Mouse (Mus musculus) hindbrain, postnatal 0 days (tissue): ENCODE results near the gene Uqcrq. TPM values are rescaled to one million over a fixed set of nuclear protein-coding genes. Genes with fewer than 3 reads are reported as not detected.
A peak's percentile ranks its signal among the peaks of the same experiment; 100 is the strongest.

Experiments used
- ATAC-seq: fragments of 200-750 bp; cut with Nextera tagmentation; 2 replicates; pipeline ENCODE4 v1.8.0; 2017; ENCODE audit warnings: mild to moderate bottlenecking, moderate TSS enrichment, moderate library complexity
- DNase-seq: peaks from one replicate; pipeline ENCODE4 v3.0.0-alpha.2; 2015; ENCODE audit warnings: low spot score
- H3K27ac ChIP-seq: fragments of 300-500 bp; sonication (generic); 2 replicates; pipeline ENCODE4 v1.5.1; 2014; ENCODE audit warnings: mild to moderate bottlenecking
- H3K27me3 ChIP-seq: fragments of 300-500 bp; sonication (generic); 2 replicates; pipeline ENCODE4 v1.6.1; 2014; ENCODE audit warnings: low read length, mixed read lengths; ENCODE audit not compliant: insufficient read depth
- H3K36me3 ChIP-seq: fragments of 300-500 bp; sonication (generic); 2 replicates; pipeline ENCODE4 v1.6.1; 2014; ENCODE audit warnings: low read length, mixed read lengths; ENCODE audit not compliant: insufficient read depth
- H3K4me1 ChIP-seq: fragments of 300-500 bp; sonication (generic); 2 replicates; pipeline ENCODE4 v1.6.1; 2014; ENCODE audit warnings: antibody characterized with exemption, low read length, mixed read lengths; ENCODE audit not compliant: insufficient read depth
- H3K4me2 ChIP-seq: fragments of 300-500 bp; sonication (generic); 2 replicates; pipeline ENCODE4 v1.6.1; 2014; ENCODE audit warnings: low read depth, mild to moderate bottlenecking, low read length, moderate library complexity, mixed read lengths
- H3K4me3 ChIP-seq: fragments of 300-500 bp; sonication (generic); 2 replicates; pipeline ENCODE4 v1.5.1; 2014; ENCODE audit warnings: low read length
- H3K9ac ChIP-seq: fragments of 300-500 bp; sonication (generic); replicated peaks from 2 replicates; pipeline ENCODE4 v1.6.1; 2014; ENCODE audit warnings: mild to moderate bottlenecking, low read length, moderate library complexity, mixed read lengths
- H3K9me3 ChIP-seq: fragments of 300-500 bp; sonication (generic); 2 replicates; pipeline ENCODE4 v1.6.1; 2016; ENCODE audit warnings: low read length, mixed read lengths
- CTCF ChIP-seq: IDR thresholded peaks from 2 replicates; pipeline ENCODE4 v1.5.1; 2016; ENCODE audit warnings: antibody characterized with exemption, control low read depth, low read depth
- WGBS: fragments of 180-500 bp; shearing (Covaris S2); extraction: QIAGEN DNeasy Blood & Tissue Kit; methylation state at CpG from one replicate; pipeline ENCODE4 v1.1.7; 2014; 5-methylcytosine and 5-hydroxymethylcytosine counted together
- polyA plus RNA-seq: library from polyadenylated mRNA; unstranded; fragments of >200 nt; fragmentation: Nextera tagmentation; extraction: Ambion mirVana; gene quantifications from 2 replicates; pipeline ENCODE4 v1.2.1, GENCODE M21; 2015
- total RNA-seq: library from RNA; depleted of rRNA; stranded (reverse); fragments of >200 nt; gene quantifications from 2 replicates; pipeline ENCODE4 v1.2.3, GENCODE M21; 2014; rRNA removed

Gene Uqcrq
- 20.4 and 38.9 TPM in 2 replicates for total RNA-seq
- polyA plus RNA-seq, result 1,041 and 1,049 TPM in 2 replicates

GRCm38 (mm10) chr11:53430670-53431346 is at the start of gene Uqcrq, which contains the start of gene Gdf9:
Gene Uqcrq (minus strand): TSS chr11:53430831.
Gene Gdf9 (plus strand): TSS chr11:53431023.
- Histone ChIP-seq H3K36me3 (peaks cover 16% of the 10 kb centered on the region; the same call in 1 of the 2 replicates), H3K4me1 (peaks cover 11% of the 10 kb centered on the region), H3K4me3 (peak within 1 kb of the TSS; percentile 94), H3K27me3 (no peaks in the 10 kb centered on the region), H3K4me2 (peak within 1 kb of the TSS; percentile 83), H3K9ac (peak within 1 kb of the TSS; percentile 83), H3K27ac (peak within 1 kb of the TSS; percentile 88), H3K9me3 (no peaks in the 10 kb centered on the region)
- under 1% methylated on average over 44 of the region's 44 CpGs for WGBS
- DNase-seq (peak; percentile 100), ATAC-seq (peak; percentile 97)
- no peak; the same call in 1 of the 2 replicates for TF ChIP-seq CTCF

- H3K36me3 ChIP-seq, result no peaks in the 10 kb centered on the region
- H3K27me3 ChIP-seq, result peaks cover 29% of the 10 kb centered on the region
- H3K9me3 ChIP-seq, result no peaks in the 10 kb centered on the region
- H3K4me1 ChIP-seq, result no peaks in the 10 kb centered on the region
- H3K4me2 ChIP-seq, result peak within 1 kb of the TSS; percentile 70
- peak within 1 kb of the TSS; percentile 45; the same call in 1 of the 2 replicates for H3K27ac ChIP-seq
- ATAC-seq, result peak; percentile 73
- 2% methylated on average over 40 of the region's 40 CpGs for WGBS
- TF ChIP-seq CTCF, result peak; percentile 43
- peak; percentile 73 for DNase-seq
- peak within 1 kb of the TSS; percentile 40 for H3K9ac ChIP-seq
- H3K4me3 ChIP-seq, result peak within 1 kb of the TSS; percentile 58
These were observed 49.2 kb upstream of the Uqcrq start, which contains the start of the genes Gm9945 and Sowaha for GRCm38 (mm10) chr11:53479783-53480301. Gene Gm9945 (plus strand): TSS chr11:53480166. Gene Sowaha (minus strand): TSS chr11:53480274.

- no peak for DNase-seq
These were observed 48.6 kb upstream of the Uqcrq start for GRCm38 (mm10) chr11:53479171-53479782.

GRCm38 (mm10) chr11:53478383-53479170 is 47.9 kb upstream of the Uqcrq start:
- H3K9me3 ChIP-seq, result no peaks in the 10 kb centered on the region
- no peaks in the 10 kb centered on the region for H3K4me1 ChIP-seq
- no peaks in the 10 kb centered on the region for H3K36me3 ChIP-seq
- peak overlapping the region; percentile 58 for H3K4me3 ChIP-seq
- no peak overlapping the region for H3K27ac ChIP-seq
- peak overlapping the region; percentile 70 for H3K4me2 ChIP-seq
- H3K9ac ChIP-seq, result peak overlapping the region; percentile 40
- DNase-seq (peak; percentile 47), ATAC-seq (peak; percentile 28)
- WGBS, result 5% methylated on average over 76 of the region's 79 CpGs
- TF ChIP-seq CTCF, result no peak
- peaks cover 29% of the 10 kb centered on the region for H3K27me3 ChIP-seq

More at GRCm38 (mm10) chr11:53479171-53479782, 48.6 kb upstream of the Uqcrq start:
- Histone ChIP-seq H3K4me1 (no peaks in the 10 kb centered on the region), H3K4me2 (peak overlapping the region; percentile 70), H3K4me3 (peak overlapping the region; percentile 58), H3K36me3 (no peaks in the 10 kb centered on the region), H3K27me3 (peaks cover 29% of the 10 kb centered on the region), H3K27ac (peak overlapping the region; percentile 45; the same call in 1 of the 2 replicates), H3K9me3 (no peaks in the 10 kb centered on the region), H3K9ac (peak overlapping the region; percentile 40)
- WGBS, result 1% methylated on average over 54 of the region's 62 CpGs
- TF ChIP-seq CTCF, result no peak
- peak; percentile 55 for ATAC-seq

GRCm38 (mm10) chr11:53477833-53478232 is 47.2 kb upstream of the Uqcrq start:
- Histone ChIP-seq H3K27me3 (peaks cover 29% of the 10 kb centered on the region), H3K9ac (no peak overlapping the region)
- no peak for ATAC-seq

GRCm38 (mm10) chr11:53475620-53476019 is 45.0 kb upstream of the Uqcrq start:
- no peaks in the 10 kb centered on the region for H3K9me3 ChIP-seq
- peaks cover 3% of the 10 kb centered on the region for H3K4me1 ChIP-seq
- 12% methylated on average over 8 of the region's 8 CpGs for WGBS
- peak overlapping the region; percentile 21 for H3K4me2 ChIP-seq
- ATAC-seq, result no peak
- DNase-seq, result peak; percentile 25
- H3K9ac ChIP-seq, result no peak overlapping the region
- H3K27me3 ChIP-seq, result peaks cover 21% of the 10 kb centered on the region
- TF ChIP-seq CTCF, result no peak
- no peak overlapping the region for H3K27ac ChIP-seq
- no peaks in the 10 kb centered on the region for H3K36me3 ChIP-seq
- H3K4me3 ChIP-seq, result no peak overlapping the region

More at GRCm38 (mm10) chr11:53477833-53478232, 47.2 kb upstream of the Uqcrq start:
- Histone ChIP-seq H3K4me1 (no peaks in the 10 kb centered on the region), H3K36me3 (no peaks in the 10 kb centered on the region), H3K27ac (no peak overlapping the region), H3K9me3 (no peaks in the 10 kb centered on the region), H3K4me3 (no peak overlapping the region), H3K4me2 (no peak overlapping the region)
- no peak for DNase-seq
- whole genome bisulfite sequencing, result 59% methylated on average over 7 of the region's 7 CpGs
- no peak for TF ChIP-seq CTCF
